Mouse (Mus musculus): Measurements from ENCODE around the gene Adgrl3. TPM values are rescaled to one million over a fixed set of nuclear protein-coding genes. Genes with fewer than 3 reads are reported as not detected.

The Adgrl3 gene
- total and polyA plus RNA-seq, 3 experiments: 0.90 to 3.5 (median 3.4) TPM

- H3K27me3 ChIP-seq (ENCODE audit: control insufficient read depth, insufficient read depth, low read length): no peaks in the 10 kb centered on the region
- 38% methylated on average over 3 of the region's 3 CpGs for WGBS
- H3K9ac ChIP-seq (ENCODE audit: low read depth, low read length): no peak overlapping the region
- intact Hi-C loops (cut with DNase I): no loop called here
- H3K36me3 ChIP-seq (ENCODE audit: control insufficient read depth, insufficient read depth, low read length): no peaks in the 10 kb centered on the region
- H3K4me1 ChIP-seq (ENCODE audit: control insufficient read depth, insufficient read depth, low read length): no peaks in the 10 kb centered on the region
- H3K4me3 ChIP-seq: no peak overlapping the region
- no peaks in the 10 kb centered on the region for H3K79me2 ChIP-seq (replicated peaks; ENCODE audit: control insufficient read depth, insufficient read depth, low read length)
- TF ChIP-seq CTCF (IDR thresholded peaks at IDR 0.05): no peak
- TF ChIP-seq POLR2A (IDR thresholded peaks at IDR 0.05; ENCODE audit: insufficient read depth, low read depth, low read length): no peak
- no peak for TF ChIP-seq EP300 (IDR thresholded peaks at IDR 0.05; ENCODE audit: insufficient read depth, low read depth, low read length)
- no peak overlapping the region for H3K27ac ChIP-seq
- DNase-seq: no peak
Measured at GRCm38 (mm10) chr5:81583425-81583824, 563.5 kb downstream of the Adgrl3 start.

GRCm38 (mm10) chr5:81584945-81585344 is 565.0 kb downstream of the Adgrl3 start:
- H3K36me3 ChIP-seq (ENCODE audit: control insufficient read depth, insufficient read depth, low read length): no peaks in the 10 kb centered on the region
- intact Hi-C loops (cut with DNase I): no loop called here
- DNase-seq: no peak
- H3K27me3 ChIP-seq (ENCODE audit: control insufficient read depth, insufficient read depth, low read length): no peaks in the 10 kb centered on the region
- TF ChIP-seq CTCF (IDR thresholded peaks at IDR 0.05) (no peak), POLR2A (IDR thresholded peaks at IDR 0.05; ENCODE audit: insufficient read depth, low read depth, low read length) (no peak), EP300 (IDR thresholded peaks at IDR 0.05; ENCODE audit: insufficient read depth, low read depth, low read length) (no peak)
- H3K4me3 ChIP-seq: no peak overlapping the region
- no peaks in the 10 kb centered on the region for H3K79me2 ChIP-seq (replicated peaks; ENCODE audit: control insufficient read depth, insufficient read depth, low read length)
- H3K9ac ChIP-seq (ENCODE audit: low read depth, low read length): no peak overlapping the region
- WGBS: 56% methylated on average over 3 of the region's 3 CpGs
- H3K27ac ChIP-seq: no peak overlapping the region
- H3K4me1 ChIP-seq (ENCODE audit: control insufficient read depth, insufficient read depth, low read length): no peaks in the 10 kb centered on the region

GRCm38 (mm10) chr5:81590005-81590694 is 570.2 kb downstream of the Adgrl3 start:
- Histone ChIP-seq H3K4me1 (ENCODE audit: control insufficient read depth, insufficient read depth, low read length) (no peaks in the 10 kb centered on the region), H3K4me3 (no peak overlapping the region), H3K27ac (no peak overlapping the region), H3K79me2 (replicated peaks; ENCODE audit: control insufficient read depth, insufficient read depth, low read length) (no peaks in the 10 kb centered on the region), H3K36me3 (ENCODE audit: control insufficient read depth, insufficient read depth, low read length) (no peaks in the 10 kb centered on the region), H3K27me3 (ENCODE audit: control insufficient read depth, insufficient read depth, low read length) (no peaks in the 10 kb centered on the region), H3K9ac (ENCODE audit: low read depth, low read length) (no peak overlapping the region)
- TF ChIP-seq POLR2A (IDR thresholded peaks at IDR 0.05; ENCODE audit: insufficient read depth, low read depth, low read length) (no peak), EP300 (IDR thresholded peaks at IDR 0.05; ENCODE audit: insufficient read depth, low read depth, low read length) (no peak), CTCF (IDR thresholded peaks at IDR 0.05) (no peak)
- WGBS: 71% methylated on average over 14 of the region's 14 CpGs
- intact Hi-C loops (cut with DNase I): no loop called here
- DNase-seq: no peak

- Histone ChIP-seq H3K27ac (no peak overlapping the region), H3K79me2 (replicated peaks; ENCODE audit: control insufficient read depth, insufficient read depth, low read length) (no peaks in the 10 kb centered on the region), H3K36me3 (ENCODE audit: control insufficient read depth, insufficient read depth, low read length) (no peaks in the 10 kb centered on the region), H3K9ac (ENCODE audit: low read depth, low read length) (no peak overlapping the region), H3K4me1 (ENCODE audit: control insufficient read depth, insufficient read depth, low read length) (no peaks in the 10 kb centered on the region), H3K4me3 (no peak overlapping the region), H3K27me3 (ENCODE audit: control insufficient read depth, insufficient read depth, low read length) (no peaks in the 10 kb centered on the region)
- intact Hi-C loops (cut with DNase I): no loop called here
- WGBS: 39% methylated on average over 3 of the region's 3 CpGs
- no peak for TF ChIP-seq EP300 (IDR thresholded peaks at IDR 0.05; ENCODE audit: insufficient read depth, low read depth, low read length)
- TF ChIP-seq POLR2A (IDR thresholded peaks at IDR 0.05; ENCODE audit: insufficient read depth, low read depth, low read length): no peak
- no peak for TF ChIP-seq CTCF (IDR thresholded peaks at IDR 0.05)
- no peak for DNase-seq
Measured at GRCm38 (mm10) chr5:81591481-81591880, 571.5 kb downstream of the Adgrl3 start.

DNA sequence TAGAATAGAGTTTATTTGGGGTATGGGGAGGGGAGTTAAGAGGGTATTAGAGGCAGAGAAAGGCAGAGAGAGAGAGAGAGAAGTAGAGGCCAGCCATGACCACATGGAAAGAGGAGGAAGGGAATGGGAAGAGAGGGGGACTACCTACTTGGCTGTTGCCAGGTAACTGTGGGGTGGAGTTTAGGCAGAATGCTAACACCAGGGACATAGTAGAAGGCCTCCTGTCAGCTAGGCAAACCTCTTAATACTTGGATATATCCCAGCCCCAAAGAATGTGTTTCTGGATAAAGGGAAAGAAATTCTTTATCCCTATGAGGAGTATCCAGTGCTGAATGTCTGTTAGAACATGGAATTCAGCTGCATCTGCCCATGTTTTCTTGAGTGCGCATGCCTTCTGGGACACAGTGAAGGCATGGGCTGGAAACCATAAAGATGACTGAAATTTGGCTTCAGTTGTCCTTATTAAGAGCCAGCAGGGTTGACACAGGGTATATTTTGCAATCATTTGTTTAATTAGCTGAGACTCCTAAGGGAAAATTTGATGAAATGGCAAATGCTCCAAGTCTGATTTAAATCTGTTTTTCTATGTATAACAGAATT is 573.6 kb downstream of the Adgrl3 start:
- Histone ChIP-seq H3K36me3 (ENCODE audit: control insufficient read depth, insufficient read depth, low read length) (no peaks in the 10 kb centered on the region), H3K9ac (ENCODE audit: low read depth, low read length) (no peak overlapping the region)
- WGBS: 85% methylated on average over 1 of the region's 1 CpGs

DNA sequence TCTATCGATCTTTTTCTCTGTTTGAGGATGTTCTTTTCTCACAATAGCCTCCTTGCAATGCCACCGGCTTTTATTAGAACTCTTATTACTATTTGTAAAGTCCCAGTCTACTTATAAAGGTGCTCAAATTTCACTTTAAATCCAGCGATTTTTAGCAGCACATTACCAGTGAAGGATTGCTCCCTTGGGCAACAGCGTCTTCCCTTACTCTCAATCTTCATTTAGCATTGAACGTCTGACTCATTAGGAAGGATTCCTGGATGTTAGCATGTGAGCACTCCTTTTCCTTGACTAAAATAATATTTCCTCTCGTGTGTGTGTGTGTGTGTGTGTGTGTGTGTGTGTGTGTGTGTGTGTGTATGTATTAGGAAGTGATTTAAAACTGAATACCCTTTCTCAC is 578.1 kb downstream of the Adgrl3 start:
- no peaks in the 10 kb centered on the region for H3K27me3 ChIP-seq (ENCODE audit: control insufficient read depth, insufficient read depth, low read length)
- 50% methylated on average over 6 of the region's 6 CpGs for WGBS
- no peak overlapping the region for H3K9ac ChIP-seq (ENCODE audit: low read depth, low read length)
- H3K4me1 ChIP-seq (ENCODE audit: control insufficient read depth, insufficient read depth, low read length): no peaks in the 10 kb centered on the region
- no peak for TF ChIP-seq CTCF (IDR thresholded peaks at IDR 0.05)
- TF ChIP-seq POLR2A (IDR thresholded peaks at IDR 0.05; ENCODE audit: insufficient read depth, low read depth, low read length): no peak
- no peak for TF ChIP-seq EP300 (IDR thresholded peaks at IDR 0.05; ENCODE audit: insufficient read depth, low read depth, low read length)
- H3K27ac ChIP-seq: no peak overlapping the region
- DNase-seq: no peak
- intact Hi-C loops (cut with DNase I): no loop called here
- no peak overlapping the region for H3K4me3 ChIP-seq
- H3K36me3 ChIP-seq (ENCODE audit: control insufficient read depth, insufficient read depth, low read length): no peaks in the 10 kb centered on the region
- no peaks in the 10 kb centered on the region for H3K79me2 ChIP-seq (replicated peaks; ENCODE audit: control insufficient read depth, insufficient read depth, low read length)

More for the DNA sequence above, 573.6 kb downstream of the Adgrl3 start:
- Histone ChIP-seq H3K27ac (no peak overlapping the region), H3K27me3 (ENCODE audit: control insufficient read depth, insufficient read depth, low read length) (no peaks in the 10 kb centered on the region), H3K79me2 (replicated peaks; ENCODE audit: control insufficient read depth, insufficient read depth, low read length) (no peaks in the 10 kb centered on the region), H3K4me3 (no peak overlapping the region), H3K4me1 (ENCODE audit: control insufficient read depth, insufficient read depth, low read length) (no peaks in the 10 kb centered on the region)
- no peak for TF ChIP-seq POLR2A (IDR thresholded peaks at IDR 0.05; ENCODE audit: insufficient read depth, low read depth, low read length)
- intact Hi-C loops (cut with DNase I): no loop called here
- no peak for DNase-seq

All from heart, adult 2 months (tissue).